Mouse (Mus musculus): Measurements from ENCODE around the gene Maml1. TPM values are rescaled to one million over a fixed set of nuclear protein-coding genes. Genes with fewer than 3 reads are reported as not detected.

The Maml1 gene
- polyA plus RNA-seq, 1 experiment from 2014 or later, result 3.1 TPM

DNA sequence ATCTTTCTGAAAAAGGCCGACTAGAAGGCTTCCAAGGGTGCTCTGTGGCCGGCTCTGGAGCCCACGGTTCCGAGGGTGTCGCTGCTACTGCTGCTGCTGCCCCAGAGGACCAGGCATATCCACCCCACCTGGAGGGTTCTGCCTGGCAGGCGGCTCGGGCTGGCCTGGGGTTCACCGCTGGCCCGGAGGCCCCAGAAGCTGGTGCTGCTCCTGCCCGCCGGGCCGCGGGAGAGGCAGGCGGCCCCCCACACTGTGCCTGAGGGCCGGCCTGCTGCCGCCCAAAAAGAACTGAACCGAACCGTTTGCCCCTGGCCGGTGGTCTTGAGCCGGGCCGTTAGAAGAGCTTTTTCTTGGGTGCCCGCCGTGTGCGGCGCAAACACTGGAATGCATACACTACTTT is 57.5 kb downstream of the Maml1 start:
- Histone ChIP-seq H3K36me3 (peaks cover 48% of the 10 kb centered on the region), H3K4me3 (no peak overlapping the region), H3K9ac (no peak overlapping the region), H3K4me1 (replicated peaks) (peaks cover 29% of the 10 kb centered on the region), H3K27me3 (peaks cover 46% of the 10 kb centered on the region), H3K9me3 (no peaks in the 10 kb centered on the region), H3K27ac (replicated peaks) (no peak overlapping the region), H3K4me2 (no peak overlapping the region)
- 97% methylated on average over 25 of the region's 25 CpGs for WGBS
- no peak for ATAC-seq (ENCODE audit: low read depth)

DNA sequence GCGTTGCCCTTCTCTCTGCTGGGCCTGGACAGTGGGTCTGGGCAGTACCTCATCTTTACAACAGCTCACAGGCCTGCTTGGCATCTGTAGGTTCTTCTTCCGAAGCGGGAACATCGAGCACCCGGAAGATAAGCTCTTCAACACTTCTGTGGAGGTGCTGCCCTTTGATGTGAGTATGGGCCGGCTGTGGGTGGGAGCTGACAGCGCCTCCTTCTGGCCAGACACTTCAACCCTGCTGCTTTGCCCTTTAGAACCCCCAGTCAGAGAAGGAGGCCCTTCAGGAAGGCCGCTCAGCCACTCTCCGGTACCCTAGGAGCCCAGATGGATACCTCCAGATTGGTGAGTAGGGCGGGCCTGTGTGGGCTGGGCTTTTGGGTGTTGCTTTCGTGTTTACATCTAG is 58.1 kb downstream of the Maml1 start:
- Histone ChIP-seq H3K4me2 (no peak overlapping the region), H3K4me1 (replicated peaks) (peaks cover 35% of the 10 kb centered on the region), H3K4me3 (no peak overlapping the region), H3K9me3 (no peaks in the 10 kb centered on the region), H3K27me3 (peaks cover 41% of the 10 kb centered on the region), H3K9ac (no peak overlapping the region), H3K27ac (replicated peaks) (no peak overlapping the region), H3K36me3 (peaks cover 48% of the 10 kb centered on the region)
- 83% methylated on average over 11 of the region's 11 CpGs for WGBS
- no peak for ATAC-seq (ENCODE audit: low read depth)

DNA sequence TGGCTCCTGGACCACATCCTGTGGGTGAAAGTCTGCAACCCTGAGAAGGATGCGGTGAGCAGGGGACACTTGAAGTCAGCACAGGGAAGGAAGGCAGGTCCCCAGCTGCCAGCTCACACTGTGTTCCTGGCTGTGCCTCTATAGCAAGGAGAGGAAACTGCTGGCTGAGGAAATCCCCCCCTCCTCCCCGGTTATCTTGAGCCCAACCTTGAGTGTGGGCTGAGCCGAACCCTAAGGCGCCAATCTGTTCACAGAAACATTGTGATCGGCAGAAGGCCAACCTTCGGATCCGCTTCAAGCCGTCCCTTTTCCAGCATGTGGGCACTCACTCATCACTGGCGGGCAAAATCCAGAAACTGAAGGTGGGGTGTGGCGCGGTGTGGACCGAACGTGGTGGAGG is 59.1 kb downstream of the Maml1 start:
- Histone ChIP-seq H3K9ac (no peak overlapping the region), H3K36me3 (peaks cover 48% of the 10 kb centered on the region), H3K9me3 (no peaks in the 10 kb centered on the region), H3K4me1 (replicated peaks) (peaks cover 45% of the 10 kb centered on the region), H3K27ac (replicated peaks) (no peak overlapping the region), H3K4me2 (no peak overlapping the region), H3K27me3 (peaks cover 31% of the 10 kb centered on the region), H3K4me3 (no peak overlapping the region)
- no peak for ATAC-seq (ENCODE audit: low read depth)
- WGBS, result 94% methylated on average over 13 of the region's 13 CpGs

DNA sequence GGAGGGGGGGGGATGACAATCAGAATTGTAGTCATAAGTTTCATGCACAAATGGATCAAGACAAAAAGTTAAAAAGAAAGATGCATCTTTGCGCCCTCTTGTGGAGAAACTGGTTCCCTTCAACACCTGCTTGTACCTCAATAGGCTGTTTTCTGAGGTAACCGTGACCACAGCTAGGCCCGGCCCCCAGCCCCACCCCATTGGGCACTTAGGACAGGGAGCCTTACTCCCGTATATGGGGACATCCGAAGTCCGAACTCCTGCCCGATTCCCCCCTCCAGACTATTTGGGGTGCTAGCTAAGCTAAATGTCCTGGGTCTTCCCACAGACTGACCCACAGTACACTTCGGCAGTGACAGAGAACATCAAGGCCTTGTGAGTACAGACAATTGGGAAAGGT is 60.7 kb downstream of the Maml1 start:
- no peaks in the 10 kb centered on the region for H3K9me3 ChIP-seq
- peaks cover 18% of the 10 kb centered on the region for H3K27me3 ChIP-seq
- H3K4me1 ChIP-seq (replicated peaks), result peaks cover 49% of the 10 kb centered on the region
- WGBS, result 21% methylated on average over 8 of the region's 8 CpGs
- no peak overlapping the region for H3K27ac ChIP-seq (replicated peaks)
- peak overlapping the region; percentile 36 for H3K4me2 ChIP-seq
- no peak overlapping the region for H3K4me3 ChIP-seq
- no peak for ATAC-seq (ENCODE audit: low read depth)
- H3K36me3 ChIP-seq, result peaks cover 48% of the 10 kb centered on the region
- H3K9ac ChIP-seq, result no peak overlapping the region

DNA sequence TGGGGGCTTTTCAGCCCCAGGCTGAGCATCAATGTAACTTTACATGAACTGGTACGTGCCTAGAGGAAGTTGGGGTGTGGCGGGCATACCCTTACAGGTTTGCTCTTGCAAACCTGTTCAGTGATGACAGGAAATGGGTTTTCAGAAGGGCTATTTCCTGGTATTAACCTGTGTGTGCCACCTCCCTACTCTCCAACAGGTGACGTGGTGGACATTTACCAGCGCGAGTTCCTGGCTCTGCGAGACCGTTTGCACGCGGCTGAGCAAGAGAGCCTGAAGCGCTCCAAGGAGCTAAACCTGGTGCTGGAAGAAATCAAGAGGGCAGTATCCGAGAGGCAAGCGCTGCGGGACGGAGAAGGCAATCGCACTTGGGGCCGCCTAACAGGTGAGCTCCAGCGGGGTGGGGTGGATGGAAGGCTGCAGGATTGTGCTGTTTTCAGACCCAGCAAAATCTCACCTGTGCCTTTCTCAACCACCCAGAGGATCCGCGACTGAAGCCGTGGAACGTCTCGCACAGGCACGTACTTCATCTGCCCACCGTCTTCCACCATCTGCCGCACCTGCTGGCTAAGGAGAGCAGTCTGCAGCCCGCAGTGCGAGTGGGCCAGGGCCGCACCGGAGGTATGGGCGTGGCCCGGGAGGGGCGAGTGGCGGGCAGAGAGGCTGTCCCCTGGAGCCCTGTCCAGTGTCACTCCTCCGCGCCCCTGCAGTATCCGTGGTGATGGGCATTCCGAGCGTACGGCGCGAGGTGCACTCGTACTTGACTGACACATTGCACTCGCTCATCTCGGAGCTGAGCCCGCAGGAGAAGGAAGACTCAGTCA is 61.4 kb downstream of the Maml1 start:
- H3K4me1 ChIP-seq (replicated peaks), result peaks cover 49% of the 10 kb centered on the region
- WGBS, result 24% methylated on average over 45 of the region's 45 CpGs
- ATAC-seq (ENCODE audit: low read depth), result no peak
- peaks cover 48% of the 10 kb centered on the region for H3K36me3 ChIP-seq
- H3K9ac ChIP-seq, result 0 out of 2 replicates have a peak overlapping the region, but pooled peaks have one; percentile 22
- H3K4me2 ChIP-seq, result peak overlapping the region; percentile 36
- no peaks in the 10 kb centered on the region for H3K9me3 ChIP-seq
- no peak overlapping the region for H3K4me3 ChIP-seq
- H3K27me3 ChIP-seq, result peaks cover 14% of the 10 kb centered on the region
- no peak overlapping the region for H3K27ac ChIP-seq (replicated peaks)

DNA sequence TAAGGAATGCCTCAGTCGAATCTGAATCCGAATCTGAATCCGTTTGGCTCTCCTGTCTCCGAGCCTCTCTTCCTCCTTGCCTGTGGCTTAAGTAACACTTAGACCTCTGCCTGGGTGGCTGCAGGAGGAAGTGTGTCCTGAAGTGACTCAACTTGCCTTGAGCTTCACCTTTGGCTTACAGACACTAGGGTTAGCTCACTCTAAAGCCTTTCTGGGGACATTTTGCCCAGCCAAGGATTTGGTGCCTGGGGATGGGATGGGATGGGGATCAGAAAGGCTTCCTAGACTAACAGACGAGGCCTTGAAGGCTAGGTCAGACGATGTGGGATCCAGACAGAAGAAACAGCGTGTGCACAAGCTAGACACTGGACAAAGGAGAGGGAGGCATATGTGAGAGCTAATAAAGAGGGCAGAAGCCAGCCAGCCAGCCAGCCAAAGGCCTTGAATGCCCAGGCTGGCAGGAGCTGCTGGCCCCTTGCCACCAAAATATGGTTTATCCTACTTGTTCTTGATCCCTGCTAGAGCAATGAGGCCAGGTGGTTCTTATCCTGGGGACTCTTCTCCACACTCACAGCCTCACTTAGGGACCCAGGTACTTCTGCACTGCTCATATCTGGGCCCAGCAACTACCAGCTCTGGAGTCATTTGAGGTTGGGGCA is 62.7 kb downstream of the Maml1 start:
- H3K27me3 ChIP-seq, result 0 out of 2 replicates have a peak, but pooled peaks cover 4% of the 10 kb centered on the region
- H3K4me2 ChIP-seq, result no peak overlapping the region
- H3K4me1 ChIP-seq (replicated peaks), result peaks cover 48% of the 10 kb centered on the region
- peaks cover 37% of the 10 kb centered on the region for H3K36me3 ChIP-seq
- ATAC-seq (ENCODE audit: low read depth), result no peak
- H3K9ac ChIP-seq, result peak overlapping the region; percentile 2
- H3K9me3 ChIP-seq, result no peaks in the 10 kb centered on the region
- no peak overlapping the region for H3K4me3 ChIP-seq
- 47% methylated on average over 7 of the region's 7 CpGs for WGBS
- H3K27ac ChIP-seq (replicated peaks), result no peak overlapping the region

DNA sequence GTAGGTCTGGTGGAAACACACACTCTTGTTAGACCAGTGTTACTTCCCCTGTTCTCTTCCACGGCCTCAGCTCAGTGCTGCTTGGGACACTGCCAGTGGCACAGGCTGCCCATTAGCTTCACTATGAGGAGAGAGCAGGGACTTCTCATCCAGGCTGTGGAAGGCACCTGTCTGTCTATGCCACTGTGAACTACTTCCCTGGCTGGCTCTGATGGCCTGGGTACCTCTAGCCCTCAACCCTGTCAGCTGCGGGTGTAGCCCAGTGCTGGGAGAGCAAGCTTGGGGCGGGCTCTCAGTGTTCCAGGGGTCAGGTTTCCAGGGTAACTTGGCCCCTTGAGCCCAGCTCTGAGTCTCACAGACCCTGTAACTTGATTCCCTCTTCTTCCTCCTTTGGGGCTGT is 63.3 kb downstream of the Maml1 start:
- Histone ChIP-seq H3K4me2 (no peak overlapping the region), H3K9me3 (no peaks in the 10 kb centered on the region), H3K27ac (replicated peaks) (no peak overlapping the region), H3K9ac (peak overlapping the region; percentile 2), H3K4me1 (replicated peaks) (peaks cover 54% of the 10 kb centered on the region), H3K27me3 (0 out of 2 replicates have a peak, but pooled peaks cover 4% of the 10 kb centered on the region), H3K36me3 (peaks cover 31% of the 10 kb centered on the region), H3K4me3 (no peak overlapping the region)
- 22% methylated on average over 3 of the region's 3 CpGs for WGBS
- no peak for ATAC-seq (ENCODE audit: low read depth)

DNA sequence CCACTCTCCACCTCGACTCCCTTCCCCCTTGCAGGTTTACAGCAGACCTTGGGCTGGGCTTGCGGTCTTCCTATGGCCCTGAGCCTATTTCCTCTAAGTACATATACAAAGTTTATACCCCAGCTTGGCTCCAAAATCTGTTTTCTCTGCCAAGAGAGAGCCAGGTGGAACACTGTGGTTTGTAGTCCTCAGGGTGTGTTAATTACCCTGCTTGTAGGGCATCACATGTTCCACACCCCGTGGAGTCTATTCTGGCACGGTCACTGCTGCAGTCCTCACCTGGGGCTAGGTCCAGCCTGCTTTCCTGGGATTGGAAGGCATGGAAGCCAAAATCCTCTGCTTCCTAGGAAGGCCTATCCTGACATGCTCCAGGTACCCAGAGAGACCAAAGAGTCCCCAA is 64.4 kb downstream of the Maml1 start:
- Histone ChIP-seq H3K36me3 (peaks cover 21% of the 10 kb centered on the region), H3K4me2 (peak overlapping the region; percentile 98; the same call in 1 of the 2 replicates), H3K4me3 (no peak overlapping the region), H3K9ac (no peak overlapping the region), H3K27ac (replicated peaks) (no peak overlapping the region), H3K4me1 (replicated peaks) (peaks cover 64% of the 10 kb centered on the region), H3K9me3 (no peaks in the 10 kb centered on the region), H3K27me3 (0 out of 2 replicates have a peak, but pooled peaks cover 4% of the 10 kb centered on the region)
- ATAC-seq (ENCODE audit: low read depth), result no peak
- WGBS, result 80% methylated on average over 4 of the region's 4 CpGs

DNA sequence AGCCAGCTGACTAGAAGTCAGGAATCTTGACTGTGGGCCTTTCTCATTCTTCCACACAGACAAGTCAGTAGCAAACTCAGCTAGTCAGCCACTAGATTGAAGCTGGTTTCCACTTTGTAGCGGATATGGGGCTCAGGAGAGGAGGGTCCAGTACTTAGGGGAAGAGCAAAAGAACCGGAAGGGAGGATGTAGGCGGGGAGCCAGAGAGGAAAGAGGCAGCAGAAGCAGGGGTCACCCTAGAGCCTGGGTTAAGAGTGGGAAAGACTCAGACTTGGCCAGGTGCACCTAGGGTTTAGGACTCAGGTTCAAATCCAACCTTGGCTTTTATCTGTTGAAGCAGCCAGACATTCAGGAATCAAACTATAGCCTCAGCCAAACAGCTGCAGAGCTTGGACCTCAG is 64.9 kb downstream of the Maml1 start:
- ATAC-seq (ENCODE audit: low read depth), result no peak
- peaks cover 68% of the 10 kb centered on the region for H3K4me1 ChIP-seq (replicated peaks)
- peaks cover 16% of the 10 kb centered on the region for H3K36me3 ChIP-seq
- H3K27me3 ChIP-seq, result 0 out of 2 replicates have a peak, but pooled peaks cover 4% of the 10 kb centered on the region
- H3K27ac ChIP-seq (replicated peaks), result peak overlapping the region; percentile 95; the same call in 1 of the 2 replicates
- H3K4me2 ChIP-seq, result peak overlapping the region; percentile 98
- H3K9ac ChIP-seq, result 0 out of 2 replicates have a peak overlapping the region, but pooled peaks have one; percentile 38
- peak overlapping the region; percentile 90 for H3K4me3 ChIP-seq
- no peaks in the 10 kb centered on the region for H3K9me3 ChIP-seq
- 79% methylated on average over 3 of the region's 3 CpGs for WGBS

DNA sequence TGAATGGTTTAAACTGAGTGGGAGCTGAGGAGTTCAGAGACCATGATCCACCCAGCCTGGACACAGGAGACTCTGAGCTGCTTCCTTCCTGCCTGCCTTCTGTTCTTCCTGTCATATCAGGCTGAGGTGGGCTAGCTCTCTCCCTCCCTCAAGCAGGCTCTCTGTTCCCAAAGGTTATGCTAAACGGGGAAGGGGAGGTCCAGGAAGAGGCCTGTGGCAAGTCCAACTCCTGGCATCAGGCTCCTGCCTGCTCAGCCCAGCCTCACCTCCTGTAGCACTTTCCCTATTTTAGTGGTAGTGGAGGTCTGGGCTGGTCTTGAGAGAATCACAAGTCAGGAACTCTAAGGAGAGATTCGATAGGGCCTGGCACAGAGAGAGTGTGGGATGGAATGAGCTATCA is 65.7 kb downstream of the Maml1 start:
- Histone ChIP-seq H3K27ac (replicated peaks) (peak overlapping the region; percentile 95), H3K9ac (peak overlapping the region; percentile 99), H3K4me2 (peak overlapping the region; percentile 98), H3K36me3 (peaks cover 7% of the 10 kb centered on the region), H3K4me3 (peak overlapping the region; percentile 90), H3K4me1 (replicated peaks) (peaks cover 68% of the 10 kb centered on the region), H3K27me3 (0 out of 2 replicates have a peak, but pooled peaks cover 4% of the 10 kb centered on the region), H3K9me3 (no peaks in the 10 kb centered on the region)
- ATAC-seq (ENCODE audit: low read depth), result no peak
- 36% methylated on average over 2 of the region's 2 CpGs for WGBS

DNA sequence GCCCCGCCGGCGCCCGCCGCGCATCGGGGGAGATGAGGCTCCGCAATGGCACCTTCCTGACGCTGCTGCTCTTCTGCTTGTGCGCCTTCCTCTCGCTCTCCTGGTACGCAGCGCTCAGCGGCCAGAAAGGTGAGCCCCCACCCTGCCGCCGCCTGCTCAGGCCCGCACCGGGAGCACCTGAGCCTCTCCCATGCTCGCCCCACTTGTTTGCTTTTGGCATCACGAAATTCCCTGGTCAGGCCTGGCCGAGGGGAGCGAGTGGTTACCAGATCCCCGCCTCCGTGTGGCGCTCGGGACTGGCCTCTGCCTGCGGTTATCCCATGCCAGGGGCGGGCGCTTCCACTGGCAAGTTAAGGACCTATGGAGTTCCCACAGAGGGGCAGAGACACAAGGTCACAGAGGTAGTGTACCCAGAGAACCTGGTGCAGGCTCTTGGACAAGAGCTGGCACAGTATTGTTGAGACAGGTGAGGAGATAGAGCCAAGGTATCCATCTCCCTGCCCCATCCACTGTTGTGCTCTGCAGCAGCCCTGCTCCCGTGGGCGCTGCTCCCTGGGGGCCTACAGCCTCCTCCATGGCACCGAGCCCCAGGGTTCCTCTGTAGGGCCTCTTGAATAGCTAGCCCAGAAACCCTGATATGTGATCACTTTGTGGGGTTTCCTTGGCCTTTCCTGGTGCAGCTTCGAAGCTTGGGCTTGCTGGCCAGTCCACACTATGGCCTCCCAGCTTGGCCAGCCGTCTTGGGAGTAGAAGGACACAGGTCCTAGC is 66.3 kb downstream of the Maml1 start:
- peak overlapping the region; percentile 98 for H3K4me2 ChIP-seq
- peak overlapping the region; percentile 99 for H3K9ac ChIP-seq
- H3K4me1 ChIP-seq (replicated peaks), result peaks cover 65% of the 10 kb centered on the region
- H3K27me3 ChIP-seq, result 0 out of 2 replicates have a peak, but pooled peaks cover 4% of the 10 kb centered on the region
- 4% methylated on average over 34 of the region's 34 CpGs for WGBS
- H3K9me3 ChIP-seq, result no peaks in the 10 kb centered on the region
- peak; percentile 45 for ATAC-seq (ENCODE audit: low read depth)
- peaks cover 4% of the 10 kb centered on the region for H3K36me3 ChIP-seq
- peak overlapping the region; percentile 95 for H3K27ac ChIP-seq (replicated peaks)
- peak overlapping the region; percentile 90 for H3K4me3 ChIP-seq
